Mouse (Mus musculus) MEL (cell line): ENCODE measurements at regions not wholly inside any gene's neighbourhood (a gene's known extent, or its start where the extent isn't known, plus 50 kb on each side); places are given as distances from the start of the nearest gene placed in this dataset.
A peak's percentile ranks its signal among the peaks of the same experiment; 100 is the strongest.

Source experiments
- DNase-seq: peaks from one replicate; pipeline ENCODE4 v3.0.0; 2011; ENCODE audit warnings: low read depth, low spot score
- H3K27ac ChIP-seq: 2 replicates; pipeline ENCODE4 v1.5.1; 2012; ENCODE audit warnings: low read depth, mild to moderate bottlenecking, control low read depth, low read length, moderate library complexity; ENCODE audit not compliant: control insufficient read depth
- H3K27me3 ChIP-seq, 2 experiments: fragments of 150-350 bp in 1 of 2; sonication (generic) in 1 of 2; 2 replicates each; pipeline ENCODE4 v1.6.1; 2012; ENCODE audit warnings: low read length in 2 of 2, mild to moderate bottlenecking in 2 of 2, improper control_type of control experiment in 1 of 2, moderate library complexity in 1 of 2; ENCODE audit not compliant: insufficient read depth in 2 of 2, control insufficient read depth in 1 of 2
- H3K36me3 ChIP-seq, 2 experiments: 2 replicates each; pipeline ENCODE4 v1.6.1; 2012 to 2014; ENCODE audit warnings: low read length in 2 of 2, improper control_type of control experiment in 1 of 2, inconsistent platforms in 1 of 2, mild to moderate bottlenecking in 1 of 2; ENCODE audit not compliant: insufficient read depth in 2 of 2, control insufficient read depth in 1 of 2
- H3K4me1 ChIP-seq, 2 experiments: fragments of 150-350 bp in 1 of 2; sonication (generic) in 1 of 2; 2 replicates each; pipeline ENCODE4 v1.6.1; 2012; ENCODE audit warnings: low read length in 2 of 2, improper control_type of control experiment in 1 of 2, mild to moderate bottlenecking in 1 of 2; ENCODE audit not compliant: insufficient read depth in 2 of 2, control insufficient read depth in 1 of 2
- H3K4me3 ChIP-seq, 2 experiments: fragments of 150-350 bp in 1 of 2; sonication (generic) in 1 of 2; 2 replicates each; pipeline ENCODE4 v1.5.1; 2012; ENCODE audit warnings: low read depth in 2 of 2, low read length in 2 of 2, mild to moderate bottlenecking in 2 of 2, moderate library complexity in 2 of 2, control low read depth in 1 of 2, improper control_type of control experiment in 1 of 2; ENCODE audit not compliant: control insufficient read depth in 1 of 2, insufficient read depth in 1 of 2
- H3K79me2 ChIP-seq: 2 replicates; pipeline ENCODE4 v1.6.1; 2012; ENCODE audit warnings: mild to moderate bottlenecking, low read length, moderate library complexity; ENCODE audit not compliant: control insufficient read depth, poor library complexity, insufficient read depth
- H3K9ac ChIP-seq: 2 replicates; pipeline ENCODE4 v1.6.1; 2012; ENCODE audit warnings: low read depth, mild to moderate bottlenecking, control low read depth, low read length, moderate library complexity; ENCODE audit not compliant: control insufficient read depth, poor library complexity, severe bottlenecking
- H3K9me3 ChIP-seq: fragments of 150-350 bp; sonication (generic); replicated peaks from 2 replicates; pipeline ENCODE4 v1.6.1; 2012; ENCODE audit warnings: mild to moderate bottlenecking, low read length, improper control_type of control experiment, moderate library complexity; ENCODE audit not compliant: insufficient read depth
- BHLHE40 ChIP-seq: IDR thresholded peaks from 2 replicates; pipeline ENCODE4 v1.6.1; 2012; ENCODE audit warnings: low read depth, mild to moderate bottlenecking, inconsistent platforms, low read length, improper control_type of control experiment, borderline replicate concordance
- CHD1 ChIP-seq: IDR thresholded peaks from 2 replicates; pipeline ENCODE4 v1.6.1; 2012; ENCODE audit warnings: low read depth, mild to moderate bottlenecking, inconsistent platforms, low read length, improper control_type of control experiment
- EP300 ChIP-seq, 2 experiments: IDR thresholded peaks; 2 replicates each; pipeline ENCODE4 v1.6.1; 2011; ENCODE audit warnings: improper control_type of control experiment in 2 of 2, low read length in 2 of 2, low read depth in 1 of 2, mild to moderate bottlenecking in 1 of 2
- GABPA ChIP-seq: IDR thresholded peaks from 2 replicates; pipeline ENCODE4 v1.6.1; 2012; ENCODE audit warnings: low read depth, mild to moderate bottlenecking, inconsistent platforms, low read length, improper control_type of control experiment, moderate library complexity
- KAT2A ChIP-seq: conservative IDR thresholded peaks from 2 replicates; pipeline ENCODE4 v1.6.1; 2012; ENCODE audit warnings: low read depth, low read length, improper control_type of control experiment, inconsistent platforms
- MAFK ChIP-seq: IDR thresholded peaks from 2 replicates; pipeline ENCODE4 v1.6.1; 2011; ENCODE audit warnings: low read depth, mild to moderate bottlenecking, low read length, improper control_type of control experiment, borderline replicate concordance
- NELFE ChIP-seq: IDR thresholded peaks from 2 replicates; pipeline ENCODE4 v1.6.1; 2011; ENCODE audit warnings: low read depth, low read length, improper control_type of control experiment
- POLR2A ChIP-seq, 2 experiments: IDR thresholded peaks; 2 replicates each; pipeline ENCODE4 v1.6.1; 2011 to 2012; ENCODE audit warnings: low read length in 2 of 2, mild to moderate bottlenecking in 2 of 2, control low read depth in 1 of 2, improper control_type of control experiment in 1 of 2, low read depth in 1 of 2, moderate library complexity in 1 of 2; ENCODE audit not compliant: control insufficient read depth in 1 of 2, insufficient read depth in 1 of 2, poor library complexity in 1 of 2
- POLR2AphosphoS2 ChIP-seq: IDR thresholded peaks from 2 replicates; pipeline ENCODE4 v1.6.1; 2011; ENCODE audit warnings: low read length, improper control_type of control experiment
- POLR2AphosphoS5 ChIP-seq: IDR thresholded peaks from 2 replicates; pipeline ENCODE4 v1.6.1; 2012; ENCODE audit warnings: low read depth, borderline replicate concordance, mild to moderate bottlenecking, inconsistent platforms, low read length, moderate library complexity, mixed read lengths
- RCOR1 ChIP-seq: IDR thresholded peaks from 2 replicates; pipeline ENCODE4 v1.6.1; 2012; ENCODE audit warnings: low read depth, mild to moderate bottlenecking, inconsistent platforms, low read length, improper control_type of control experiment
- UBTF ChIP-seq: IDR thresholded peaks from 2 replicates; pipeline ENCODE4 v1.6.1; 2012; ENCODE audit warnings: low read depth, mild to moderate bottlenecking, inconsistent platforms, low read length, improper control_type of control experiment, moderate library complexity, borderline replicate concordance; ENCODE audit not compliant: insufficient read depth
- USF2 ChIP-seq, 2 experiments: IDR thresholded peaks; 2 replicates each; pipeline ENCODE4 v1.6.1; 2011 to 2012; ENCODE audit warnings: improper control_type of control experiment in 2 of 2, low read length in 2 of 2, borderline replicate concordance in 1 of 2, inconsistent platforms in 1 of 2, low read depth in 1 of 2, mild to moderate bottlenecking in 1 of 2; ENCODE audit not compliant: insufficient read depth in 1 of 2
- ZC3H11A ChIP-seq: IDR thresholded peaks from 2 replicates; pipeline ENCODE4 v1.6.1; 2012; ENCODE audit warnings: low read depth, mild to moderate bottlenecking, inconsistent platforms, low read length, improper control_type of control experiment
- ZMIZ1 ChIP-seq: IDR thresholded peaks from 2 replicates; pipeline ENCODE4 v1.6.1; 2012; ENCODE audit warnings: low read depth, mild to moderate bottlenecking, inconsistent platforms, low read length, improper control_type of control experiment, moderate library complexity
- ZNF384 ChIP-seq: IDR thresholded peaks from 2 replicates; pipeline ENCODE4 v1.6.1; 2012; ENCODE audit warnings: low read depth, mild to moderate bottlenecking, inconsistent platforms, low read length, improper control_type of control experiment

DNA sequence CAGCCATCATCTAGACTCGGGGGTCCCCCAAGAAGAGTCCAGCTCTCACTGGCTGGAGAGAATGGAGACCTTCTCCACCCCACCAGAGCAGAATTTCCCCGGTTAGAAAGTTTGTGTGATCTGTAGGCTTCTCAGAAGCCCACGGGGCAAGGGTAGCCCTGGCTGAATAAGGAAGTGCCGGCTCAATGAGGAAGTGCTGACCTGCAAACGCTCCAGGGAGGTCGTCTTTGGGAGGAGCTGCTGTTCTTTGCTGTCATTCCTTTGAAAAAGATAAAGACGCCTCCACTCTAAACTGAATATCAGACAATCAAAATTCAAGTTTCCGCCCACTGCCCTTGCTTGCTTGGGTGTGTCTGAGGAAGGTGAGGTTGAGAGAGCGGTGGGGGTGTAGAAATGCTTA is 73.0 kb downstream of the Dlk1 start (continued):
- TF ChIP-seq POLR2A (IDR thresholded peaks at IDR 0.05; ENCODE audit: control insufficient read depth in 1 of 2, insufficient read depth in 1 of 2, low read depth in 1 of 2, low read length in 2 of 2, poor library complexity in 1 of 2) (peak in 1 of 2 experiments; percentile 50; a peak in 1 of 4 replicates), POLR2AphosphoS5 (no peak)

DNA sequence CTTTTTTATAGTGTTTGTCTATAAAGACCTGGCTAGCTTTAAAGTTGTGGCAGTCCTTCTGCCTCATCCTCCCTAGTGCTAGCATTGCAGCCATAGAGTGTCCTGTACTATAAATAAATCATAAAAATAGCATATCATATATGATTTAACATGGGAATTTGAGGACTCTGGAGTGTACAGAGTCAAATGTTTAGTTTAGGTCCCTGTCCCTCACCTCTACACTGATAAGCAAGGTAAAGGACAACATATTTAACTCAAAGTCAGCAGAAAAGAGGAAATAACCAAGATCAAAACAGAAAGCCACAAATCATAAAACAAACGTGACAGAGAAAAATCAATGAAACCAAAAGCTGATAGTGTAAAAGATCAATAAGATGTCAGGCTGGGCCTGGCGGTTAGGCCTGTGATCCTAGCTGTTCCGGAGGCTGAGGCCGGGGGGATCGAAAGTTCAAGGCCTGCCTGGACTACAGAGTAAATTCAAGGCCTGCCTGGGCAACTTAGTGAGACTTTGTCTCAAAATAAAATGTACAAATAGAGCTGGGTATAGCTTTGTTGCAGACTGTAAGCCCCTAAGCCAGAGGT is 68.7 kb downstream of the Dlk1 start:
- H3K27ac ChIP-seq = no peak overlapping the region
- H3K79me2 ChIP-seq = no peaks in the 10 kb centered on the region; the same call in 1 of the 2 replicates
- no peak overlapping the region for H3K4me3 ChIP-seq
- no peak for TF ChIP-seq KAT2A
- TF ChIP-seq UBTF = no peak
- TF ChIP-seq POLR2AphosphoS5 = no peak
- TF ChIP-seq USF2 (IDR thresholded peaks at IDR 0.05; ENCODE audit: borderline replicate concordance in 1 of 2, insufficient read depth in 1 of 2, low read depth in 1 of 2, low read length in 2 of 2) = no peak
- TF ChIP-seq BHLHE40 = peak; percentile 74; the same call in 1 of the 2 replicates
- no peak for TF ChIP-seq ZMIZ1
- DNase-seq = no peak
- no peak overlapping the region for H3K9ac ChIP-seq
- no peaks in the 10 kb centered on the region for H3K27me3 ChIP-seq
- H3K9me3 ChIP-seq = no peaks in the 10 kb centered on the region
- H3K36me3 ChIP-seq = peaks cover 0 to 2% of the 10 kb centered on the region in 2 experiments; a peak in 1 of 4 replicates
- peaks cover 0 to 4% of the 10 kb centered on the region in 2 experiments; a peak in 2 of 4 replicates for H3K4me1 ChIP-seq

DNA sequence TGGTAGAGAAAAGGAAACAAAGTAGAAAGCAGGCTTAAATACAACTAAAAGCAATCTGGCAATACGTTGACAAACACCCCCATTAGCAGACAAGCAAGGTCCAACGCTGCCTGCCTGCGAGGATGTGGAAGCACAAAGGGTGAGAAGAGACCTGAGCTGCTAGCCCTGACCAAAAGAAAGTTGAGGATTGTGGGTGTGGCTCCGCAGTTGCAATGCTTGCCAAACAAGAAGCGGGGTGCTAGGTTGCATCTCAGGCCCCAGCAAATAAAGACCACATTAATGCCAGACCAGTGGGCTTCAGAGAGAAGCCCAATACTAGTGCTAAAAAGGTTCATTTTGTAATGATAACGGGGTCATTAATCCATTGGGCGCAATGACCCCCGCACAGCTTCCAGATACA is 67.8 kb downstream of the Dlk1 start:
- no peak overlapping the region for H3K4me3 ChIP-seq
- no peak overlapping the region for H3K9ac ChIP-seq
- no peak for TF ChIP-seq CHD1
- no peak overlapping the region for H3K27ac ChIP-seq
- H3K27me3 ChIP-seq = no peaks in the 10 kb centered on the region
- H3K4me1 ChIP-seq = no peaks in the 10 kb centered on the region
- H3K9me3 ChIP-seq = no peaks in the 10 kb centered on the region
- no peak for DNase-seq
- H3K79me2 ChIP-seq = no peaks in the 10 kb centered on the region; the same call in 1 of the 2 replicates
- no peaks in the 10 kb centered on the region for H3K36me3 ChIP-seq

DNA sequence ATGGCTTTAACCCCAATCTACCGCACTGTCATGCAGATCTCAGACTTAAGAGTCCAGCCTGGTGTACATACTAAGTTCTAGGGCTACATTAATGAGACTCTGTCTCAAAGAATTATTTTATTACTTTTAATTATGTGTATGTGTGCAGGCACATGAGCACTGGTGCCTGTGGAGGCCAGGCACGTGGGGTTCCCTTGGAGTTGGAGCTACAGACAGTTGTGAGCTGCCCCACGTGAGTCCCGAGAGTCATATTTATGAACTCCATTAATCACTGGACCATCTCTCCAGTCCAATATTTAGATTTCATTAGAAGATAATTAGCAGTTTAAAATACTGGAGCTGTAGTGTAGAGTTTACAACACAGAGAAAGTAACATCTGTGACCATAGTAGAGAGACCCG is 67.2 kb downstream of the Dlk1 start:
- Histone ChIP-seq H3K27me3 (no peaks in the 10 kb centered on the region), H3K4me3 (no peak overlapping the region), H3K4me1 (no peaks in the 10 kb centered on the region), H3K36me3 (no peaks in the 10 kb centered on the region), H3K27ac (no peak overlapping the region), H3K9ac (no peak overlapping the region)
- no peak for DNase-seq
- TF ChIP-seq EP300 (IDR thresholded peaks at IDR 0.05; ENCODE audit: low read depth in 1 of 2, low read length in 2 of 2) (no peak), NELFE (no peak), GABPA (no peak), MAFK (no peak), ZNF384 (no peak), POLR2AphosphoS2 (no peak), KAT2A (no peak), RCOR1 (no peak), ZC3H11A (no peak)
- TF ChIP-seq, all 39 proteins: peak for 0
- no peaks in the 10 kb centered on the region for H3K9me3 ChIP-seq
- H3K79me2 ChIP-seq = no peaks in the 10 kb centered on the region
